Mouse (Mus musculus) ES-E14 (cell line): ENCODE data around the gene March8.

Experiments
- CHD2 ChIP-seq: IDR thresholded peaks from 2 replicates; pipeline ENCODE4 v1.6.1; 2014; ENCODE audit warnings: mild to moderate bottlenecking, low read depth, low read length, inconsistent platforms
- HCFC1 ChIP-seq: IDR thresholded peaks from 2 replicates; pipeline ENCODE4 v1.6.1; 2012; ENCODE audit warnings: low read length, inconsistent platforms, borderline replicate concordance; ENCODE audit not compliant: insufficient read depth
- ZC3H11A ChIP-seq: IDR thresholded peaks from 2 replicates; pipeline ENCODE4 v1.6.1; 2012; ENCODE audit warnings: low read depth, mild to moderate bottlenecking, inconsistent platforms, low read length, borderline replicate concordance
- ZNF384 ChIP-seq: IDR thresholded peaks from 2 replicates; pipeline ENCODE4 v1.6.1; 2012; ENCODE audit warnings: low read depth, low read length, inconsistent platforms

DNA sequence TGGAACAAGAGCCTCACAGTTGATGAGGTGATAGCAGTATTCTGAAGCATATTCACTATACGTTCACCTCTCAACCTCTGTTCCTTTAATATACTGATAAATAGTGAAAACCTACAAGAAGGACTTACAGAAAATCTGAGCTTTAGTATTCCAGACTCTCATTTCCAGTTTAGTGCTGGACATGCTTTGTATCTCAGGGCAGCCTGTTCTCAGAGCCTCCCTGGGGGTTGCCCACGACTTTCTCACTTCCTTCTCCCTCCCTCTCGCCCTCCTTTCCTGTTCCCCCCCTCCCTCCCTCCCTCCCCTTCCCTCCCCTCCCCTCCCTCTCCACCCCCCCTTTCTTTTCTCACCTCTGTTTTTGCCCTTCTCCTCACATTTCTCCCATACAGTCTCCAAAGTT is 42.3 kb downstream of the March8 start:
- TF ChIP-seq CHD2 (no peak), ZC3H11A (no peak), ZNF384 (no peak), HCFC1 (no peak)
